Mouse (Mus musculus) megakaryocyte, embryonic 14.5 days (primary cell): Measurements from ENCODE around the gene Dennd1b.

Experiments used
- FLI1 ChIP-seq: IDR thresholded peaks from 2 replicates; pipeline ENCODE4 v1.6.1; 2012; ENCODE audit warnings: low read length, inconsistent platforms, mixed read lengths
- GATA1 ChIP-seq: IDR thresholded peaks from 3 replicates; pipeline ENCODE4 v1.6.1; 2012; ENCODE audit warnings: mixed read lengths, low read length, inconsistent platforms, borderline replicate concordance

GRCm38 (mm10) chr1:138959903-138960483 is 3.2 kb upstream of the Dennd1b start:
- TF ChIP-seq GATA1, result no peak
- TF ChIP-seq FLI1, result no peak
